Mouse (Mus musculus): ENCODE data around the gene Lrrc18. TPM values are rescaled to one million over a fixed set of nuclear protein-coding genes. Genes with fewer than 3 reads are reported as not detected.
A peak's percentile ranks its signal among the peaks of the same experiment; 100 is the strongest.

Lrrc18 gene
- polyA plus RNA-seq, 1 experiment from 2014 or later = 0.37 TPM

- H3K4me1 ChIP-seq = peaks cover 17% of the 10 kb centered on the region
- H3K9ac ChIP-seq = no peak overlapping the region
- no peaks in the 10 kb centered on the region for H3K9me3 ChIP-seq
- H3K27me3 ChIP-seq = no peaks in the 10 kb centered on the region
- no peak overlapping the region for H3K4me3 ChIP-seq
- no peak overlapping the region for H3K27ac ChIP-seq
- ATAC-seq (ENCODE audit: insufficient number of reproducible peaks, low FRiP score, low TSS enrichment, low read depth) = no peak
- WGBS = 56% methylated on average over 10 of the region's 10 CpGs
- no peaks in the 10 kb centered on the region for H3K36me3 ChIP-seq
- no peak overlapping the region for H3K4me2 ChIP-seq
These were observed 8.3 kb downstream of the Lrrc18 start for GRCm38 (mm10) chr14:32999511-32999910.

GRCm38 (mm10) chr14:33000112-33000979 lies 9.2 kb downstream of the Lrrc18 start:
- H3K27me3 ChIP-seq = no peaks in the 10 kb centered on the region
- H3K36me3 ChIP-seq = no peaks in the 10 kb centered on the region
- WGBS = 44% methylated on average over 8 of the region's 8 CpGs
- H3K9me3 ChIP-seq = no peaks in the 10 kb centered on the region
- no peak overlapping the region for H3K9ac ChIP-seq
- H3K4me3 ChIP-seq = no peak overlapping the region
- H3K27ac ChIP-seq = no peak overlapping the region
- H3K4me2 ChIP-seq = no peak overlapping the region
- peaks cover 11% of the 10 kb centered on the region for H3K4me1 ChIP-seq
- no peak for ATAC-seq (ENCODE audit: insufficient number of reproducible peaks, low FRiP score, low TSS enrichment, low read depth)

GRCm38 (mm10) chr14:33005114-33005513 lies 13.9 kb downstream of the Lrrc18 start:
- Histone ChIP-seq H3K27me3 (no peaks in the 10 kb centered on the region), H3K27ac (no peak overlapping the region), H3K36me3 (no peaks in the 10 kb centered on the region), H3K4me3 (no peak overlapping the region), H3K9me3 (no peaks in the 10 kb centered on the region), H3K4me2 (no peak overlapping the region), H3K4me1 (no peaks in the 10 kb centered on the region), H3K9ac (no peak overlapping the region)
- no peak for ATAC-seq (ENCODE audit: insufficient number of reproducible peaks, low FRiP score, low TSS enrichment, low read depth)
- WGBS = 100% methylated on average over 1 of the region's 1 CpGs

GRCm38 (mm10) chr14:33007638-33008037 lies 16.5 kb downstream of the Lrrc18 start:
- H3K9me3 ChIP-seq = no peaks in the 10 kb centered on the region
- H3K27me3 ChIP-seq = no peaks in the 10 kb centered on the region
- no peak for ATAC-seq (ENCODE audit: insufficient number of reproducible peaks, low FRiP score, low TSS enrichment, low read depth)
- H3K4me1 ChIP-seq = no peaks in the 10 kb centered on the region
- 67% methylated on average over 1 of the region's 1 CpGs for WGBS
- no peak overlapping the region for H3K4me3 ChIP-seq
- no peak overlapping the region for H3K27ac ChIP-seq
- no peaks in the 10 kb centered on the region for H3K36me3 ChIP-seq
- no peak overlapping the region for H3K4me2 ChIP-seq
- no peak overlapping the region for H3K9ac ChIP-seq

- H3K27me3 ChIP-seq = no peaks in the 10 kb centered on the region
- no peak for ATAC-seq (ENCODE audit: insufficient number of reproducible peaks, low FRiP score, low TSS enrichment, low read depth)
- H3K4me2 ChIP-seq = no peak overlapping the region
- H3K4me3 ChIP-seq = no peak overlapping the region
- WGBS = 84% methylated on average over 3 of the region's 3 CpGs
- H3K4me1 ChIP-seq = 0 out of 2 replicates have a peak, but pooled peaks cover 3% of the 10 kb centered on the region
- no peaks in the 10 kb centered on the region for H3K36me3 ChIP-seq
- no peak overlapping the region for H3K9ac ChIP-seq
- H3K9me3 ChIP-seq = no peaks in the 10 kb centered on the region
- no peak overlapping the region for H3K27ac ChIP-seq
These were observed 27.9 kb downstream of the Lrrc18 start for GRCm38 (mm10) chr14:33019050-33019449.

- no peak for ATAC-seq (ENCODE audit: insufficient number of reproducible peaks, low FRiP score, low TSS enrichment, low read depth)
These were observed 28.4 kb downstream of the Lrrc18 start for GRCm38 (mm10) chr14:33019606-33020005.

GRCm38 (mm10) chr14:33030849-33031248 lies 39.7 kb downstream of the Lrrc18 start:
- Histone ChIP-seq H3K36me3 (no peaks in the 10 kb centered on the region), H3K9me3 (no peaks in the 10 kb centered on the region), H3K27me3 (no peaks in the 10 kb centered on the region), H3K9ac (no peak overlapping the region), H3K4me1 (no peaks in the 10 kb centered on the region), H3K27ac (no peak overlapping the region), H3K4me2 (no peak overlapping the region), H3K4me3 (no peak overlapping the region)
- no peak for ATAC-seq (ENCODE audit: insufficient number of reproducible peaks, low FRiP score, low TSS enrichment, low read depth)
- WGBS = 56% methylated on average over 3 of the region's 3 CpGs

More at GRCm38 (mm10) chr14:33019606-33020005, 28.4 kb downstream of the Lrrc18 start:
- 0 out of 2 replicates have a peak, but pooled peaks cover 3% of the 10 kb centered on the region for H3K4me1 ChIP-seq
- H3K27me3 ChIP-seq = no peaks in the 10 kb centered on the region
- H3K4me2 ChIP-seq = no peak overlapping the region
- H3K36me3 ChIP-seq = no peaks in the 10 kb centered on the region
- no peaks in the 10 kb centered on the region for H3K9me3 ChIP-seq
- no peak overlapping the region for H3K4me3 ChIP-seq
- no peak overlapping the region for H3K9ac ChIP-seq
- 51% methylated on average over 5 of the region's 5 CpGs for WGBS
- H3K27ac ChIP-seq = peak overlapping the region; percentile 61

- Histone ChIP-seq H3K36me3 (no peaks in the 10 kb centered on the region), H3K4me3 (no peak overlapping the region), H3K4me1 (no peaks in the 10 kb centered on the region), H3K27me3 (no peaks in the 10 kb centered on the region), H3K9me3 (no peaks in the 10 kb centered on the region), H3K27ac (no peak overlapping the region), H3K4me2 (no peak overlapping the region), H3K9ac (no peak overlapping the region)
- 35% methylated on average over 6 of the region's 6 CpGs for WGBS
- ATAC-seq (ENCODE audit: insufficient number of reproducible peaks, low FRiP score, low TSS enrichment, low read depth) = no peak
These were observed 42.2 kb downstream of the Lrrc18 start for GRCm38 (mm10) chr14:33033424-33033823.

- no peak for ATAC-seq (ENCODE audit: insufficient number of reproducible peaks, low FRiP score, low TSS enrichment, low read depth)
- no peaks in the 10 kb centered on the region for H3K36me3 ChIP-seq
- H3K4me3 ChIP-seq = no peak overlapping the region
- H3K9ac ChIP-seq = no peak overlapping the region
- no peak overlapping the region for H3K27ac ChIP-seq
- no peaks in the 10 kb centered on the region for H3K9me3 ChIP-seq
- H3K27me3 ChIP-seq = no peaks in the 10 kb centered on the region
- WGBS = 29% methylated on average over 5 of the region's 5 CpGs
- no peak overlapping the region for H3K4me2 ChIP-seq
- H3K4me1 ChIP-seq = no peaks in the 10 kb centered on the region
These were observed 44.2 kb downstream of the Lrrc18 start for GRCm38 (mm10) chr14:33035386-33035785.

- no peak for ATAC-seq (ENCODE audit: insufficient number of reproducible peaks, low FRiP score, low TSS enrichment, low read depth)
- Histone ChIP-seq H3K4me3 (no peak overlapping the region), H3K27me3 (no peaks in the 10 kb centered on the region), H3K36me3 (no peaks in the 10 kb centered on the region), H3K9ac (no peak overlapping the region), H3K4me1 (no peaks in the 10 kb centered on the region), H3K4me2 (no peak overlapping the region), H3K27ac (no peak overlapping the region), H3K9me3 (no peaks in the 10 kb centered on the region)
- WGBS = 44% methylated on average over 3 of the region's 3 CpGs
These were observed 45.6 kb downstream of the Lrrc18 start for GRCm38 (mm10) chr14:33036811-33037210.

GRCm38 (mm10) chr14:33045217-33045616 lies 54.0 kb downstream of the Lrrc18 start:
- H3K4me1 ChIP-seq = no peaks in the 10 kb centered on the region
- WGBS = 79% methylated on average over 3 of the region's 3 CpGs
- H3K27me3 ChIP-seq = no peaks in the 10 kb centered on the region; the same call in 1 of the 2 replicates
- H3K9ac ChIP-seq = no peak overlapping the region
- H3K36me3 ChIP-seq = no peaks in the 10 kb centered on the region
- no peak overlapping the region for H3K4me2 ChIP-seq
- no peak overlapping the region for H3K4me3 ChIP-seq
- ATAC-seq (ENCODE audit: insufficient number of reproducible peaks, low FRiP score, low TSS enrichment, low read depth) = no peak
- H3K9me3 ChIP-seq = no peaks in the 10 kb centered on the region
- H3K27ac ChIP-seq = no peak overlapping the region

- 75% methylated on average over 8 of the region's 8 CpGs for WGBS
- no peak for ATAC-seq (ENCODE audit: insufficient number of reproducible peaks, low FRiP score, low TSS enrichment, low read depth)
- H3K9ac ChIP-seq = no peak overlapping the region
- no peak overlapping the region for H3K27ac ChIP-seq
- H3K4me1 ChIP-seq = no peaks in the 10 kb centered on the region
- no peak overlapping the region for H3K4me2 ChIP-seq
- no peaks in the 10 kb centered on the region for H3K27me3 ChIP-seq
- no peaks in the 10 kb centered on the region for H3K9me3 ChIP-seq
- H3K4me3 ChIP-seq = no peak overlapping the region
- no peaks in the 10 kb centered on the region for H3K36me3 ChIP-seq
These were observed 62.3 kb downstream of the Lrrc18 start for GRCm38 (mm10) chr14:33053441-33053840.
